Mouse (Mus musculus) hindbrain, embryonic 12.5 days (tissue): ENCODE measurements at regions not wholly inside any gene's neighbourhood (a gene's known extent, or its start where the extent isn't known, plus 50 kb on each side); places are given as distances from the start of the nearest gene placed in this dataset.

ENCODE experiments used
- ATAC-seq: fragments of 200-750 bp; cut with Nextera tagmentation; 2 replicates; pipeline ENCODE4 v1.8.0; 2017; ENCODE audit warnings: moderate TSS enrichment; ENCODE audit not compliant: low FRiP score
- H3K27ac ChIP-seq: fragments of 300-500 bp; sonication (generic); 2 replicates; pipeline ENCODE4 v1.5.1; 2016; ENCODE audit warnings: mild to moderate bottlenecking
- H3K27me3 ChIP-seq: fragments of 300-500 bp; sonication (generic); 2 replicates; pipeline ENCODE4 v1.6.1; 2016; ENCODE audit warnings: mild to moderate bottlenecking
- H3K36me3 ChIP-seq: fragments of 300-500 bp; sonication (generic); 2 replicates; pipeline ENCODE4 v1.6.1; 2016; ENCODE audit warnings: mild to moderate bottlenecking
- H3K4me1 ChIP-seq: fragments of 300-500 bp; sonication (generic); 2 replicates; pipeline ENCODE4 v1.6.1; 2016
- H3K4me2 ChIP-seq: fragments of 300-500 bp; sonication (generic); replicated peaks from 2 replicates; pipeline ENCODE4 v1.6.1; 2016; ENCODE audit warnings: mild to moderate bottlenecking
- H3K4me3 ChIP-seq: fragments of 300-500 bp; sonication (generic); 2 replicates; pipeline ENCODE4 v1.5.1; 2016; ENCODE audit warnings: mild to moderate bottlenecking
- H3K9ac ChIP-seq: fragments of 300-500 bp; sonication (generic); 2 replicates; pipeline ENCODE4 v1.6.1; 2016; ENCODE audit warnings: mild to moderate bottlenecking, moderate library complexity
- H3K9me3 ChIP-seq: fragments of 300-500 bp; sonication (generic); replicated peaks from 2 replicates; pipeline ENCODE4 v1.6.1; 2016; ENCODE audit warnings: mild to moderate bottlenecking
- WGBS: fragments of 180-500 bp; shearing (Covaris S2); methylation state at CpG from one replicate; pipeline ENCODE4 v1.1.7; 2016; 5-methylcytosine and 5-hydroxymethylcytosine counted together

GRCm38 (mm10) chr11:84627685-84628084 is 102.3 kb upstream of the Lhx1 start:
- Histone ChIP-seq H3K4me2 (no peak overlapping the region), H3K9me3 (no peaks in the 10 kb centered on the region), H3K27ac (no peak overlapping the region), H3K4me3 (no peak overlapping the region), H3K36me3 (no peaks in the 10 kb centered on the region), H3K4me1 (0 out of 2 replicates have a peak, but pooled peaks cover 13% of the 10 kb centered on the region), H3K27me3 (no peaks in the 10 kb centered on the region; the same call in 1 of the 2 replicates), H3K9ac (no peak overlapping the region)
- 80% methylated on average over 11 of the region's 11 CpGs for WGBS
- no peak for ATAC-seq

DNA sequence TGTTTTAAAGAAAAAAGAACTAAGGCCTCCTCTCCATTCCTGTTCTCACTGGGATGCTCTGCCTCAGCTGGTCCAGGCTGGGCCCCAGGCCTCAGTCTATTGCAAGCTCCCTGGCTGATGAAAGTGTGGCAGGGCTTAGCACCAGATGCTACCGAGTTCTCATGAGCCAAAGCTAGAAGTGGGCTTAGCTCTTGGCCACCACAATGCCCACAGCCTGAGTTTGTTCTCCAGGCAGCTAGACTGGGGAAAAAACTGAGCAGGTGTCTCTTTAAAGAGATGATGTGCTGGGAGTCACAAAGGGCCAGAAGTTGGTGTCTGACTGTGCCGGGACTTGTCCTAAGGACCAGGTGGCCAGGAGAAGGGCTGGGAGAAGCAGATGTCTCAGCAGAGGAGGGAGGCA is 101.9 kb upstream of the Lhx1 start:
- 63% methylated on average over 2 of the region's 2 CpGs for WGBS
- H3K4me1 ChIP-seq: 0 out of 2 replicates have a peak, but pooled peaks cover 13% of the 10 kb centered on the region

GRCm38 (mm10) chr11:84624100-84624499 is 98.8 kb upstream of the Lhx1 start:
- no peaks in the 10 kb centered on the region for H3K27me3 ChIP-seq
- H3K4me2 ChIP-seq: no peak overlapping the region
- no peak overlapping the region for H3K9ac ChIP-seq
- no peak overlapping the region for H3K27ac ChIP-seq
- H3K36me3 ChIP-seq: no peaks in the 10 kb centered on the region
- WGBS: 32% methylated on average over 5 of the region's 5 CpGs
- H3K4me3 ChIP-seq: no peak overlapping the region
- H3K4me1 ChIP-seq: 0 out of 2 replicates have a peak, but pooled peaks cover 8% of the 10 kb centered on the region
- ATAC-seq: no peak
- H3K9me3 ChIP-seq: no peaks in the 10 kb centered on the region

More for the DNA sequence above, 101.9 kb upstream of the Lhx1 start:
- H3K4me2 ChIP-seq: no peak overlapping the region
- ATAC-seq: no peak
- no peaks in the 10 kb centered on the region; the same call in 1 of the 2 replicates for H3K27me3 ChIP-seq
- no peak overlapping the region for H3K9ac ChIP-seq
- H3K4me3 ChIP-seq: no peak overlapping the region
- H3K27ac ChIP-seq: no peak overlapping the region
- H3K9me3 ChIP-seq: no peaks in the 10 kb centered on the region
- H3K36me3 ChIP-seq: no peaks in the 10 kb centered on the region

DNA sequence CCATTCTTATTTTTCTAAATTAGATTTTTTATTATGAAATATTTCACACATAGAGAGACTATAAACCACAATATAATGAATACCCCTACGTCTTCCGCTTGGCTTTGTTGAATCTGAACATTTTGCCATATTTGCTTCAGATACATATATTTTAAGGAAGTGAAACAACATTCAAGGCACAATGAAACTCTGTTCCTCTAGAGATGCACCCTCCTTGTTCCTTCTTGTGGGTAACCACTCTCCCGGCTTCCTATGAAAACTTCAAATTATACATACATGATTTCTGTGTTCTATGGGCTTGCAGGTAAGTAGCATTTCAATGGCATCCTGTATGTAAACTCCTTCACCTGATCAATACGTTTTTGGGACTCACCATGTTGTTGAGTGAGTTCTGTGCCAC is 94.4 kb upstream of the Lhx1 start:
- Histone ChIP-seq H3K27me3 (0 out of 2 replicates have a peak, but pooled peaks cover 2% of the 10 kb centered on the region), H3K4me1 (no peaks in the 10 kb centered on the region), H3K4me3 (no peak overlapping the region), H3K27ac (no peak overlapping the region), H3K36me3 (no peaks in the 10 kb centered on the region), H3K9me3 (no peaks in the 10 kb centered on the region), H3K9ac (no peak overlapping the region), H3K4me2 (no peak overlapping the region)
- no peak for ATAC-seq
- WGBS: 92% methylated on average over 4 of the region's 4 CpGs

DNA sequence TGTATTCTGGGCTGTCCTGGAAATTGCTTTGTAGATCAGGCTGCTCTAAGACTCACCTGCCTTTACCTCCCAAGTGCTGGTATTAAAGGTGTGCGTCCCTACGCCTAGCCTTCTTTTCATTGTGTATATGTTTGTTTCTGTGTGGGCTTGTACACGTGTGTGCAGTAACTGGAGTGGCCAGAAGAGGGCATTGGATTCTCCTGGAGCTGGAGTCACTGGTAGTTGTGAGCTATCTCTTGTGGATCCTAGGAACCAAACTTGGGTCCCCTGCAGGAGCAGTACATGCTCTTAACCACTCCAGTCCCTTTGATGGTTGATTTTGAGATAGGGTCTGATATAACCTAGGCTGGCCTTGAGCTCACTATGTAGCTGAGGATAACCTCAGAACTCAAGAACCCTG is 93.2 kb upstream of the Lhx1 start:
- no peaks in the 10 kb centered on the region for H3K36me3 ChIP-seq
- WGBS: 90% methylated on average over 3 of the region's 3 CpGs
- H3K9ac ChIP-seq: no peak overlapping the region
- no peak overlapping the region for H3K4me2 ChIP-seq
- H3K27me3 ChIP-seq: 0 out of 2 replicates have a peak, but pooled peaks cover 2% of the 10 kb centered on the region
- H3K4me3 ChIP-seq: no peak overlapping the region
- H3K4me1 ChIP-seq: no peaks in the 10 kb centered on the region
- ATAC-seq: no peak
- H3K9me3 ChIP-seq: no peaks in the 10 kb centered on the region
- no peak overlapping the region for H3K27ac ChIP-seq

GRCm38 (mm10) chr11:84612982-84613720 is 87.8 kb upstream of the Lhx1 start:
- no peak overlapping the region for H3K9ac ChIP-seq

DNA sequence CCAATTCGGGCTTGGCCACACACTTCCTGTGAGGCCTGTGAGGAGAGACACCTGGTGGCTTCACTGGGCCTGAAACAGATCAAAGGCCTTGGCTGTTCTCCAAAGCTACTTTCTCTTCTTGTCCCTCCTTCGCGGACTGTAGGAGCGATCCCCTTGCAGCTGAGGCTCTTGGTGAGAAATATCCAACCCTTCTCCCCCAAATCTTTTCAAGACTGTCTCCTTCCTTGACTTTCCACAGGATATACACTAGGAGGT is 86.2 kb upstream of the Lhx1 start:
- H3K27ac ChIP-seq: no peak overlapping the region
- no peak overlapping the region for H3K9ac ChIP-seq
- peaks cover 9% of the 10 kb centered on the region; the same call in 1 of the 2 replicates for H3K27me3 ChIP-seq
- ATAC-seq: no peak
- no peak overlapping the region for H3K4me3 ChIP-seq
- H3K36me3 ChIP-seq: no peaks in the 10 kb centered on the region
- no peaks in the 10 kb centered on the region for H3K4me1 ChIP-seq
- 75% methylated on average over 4 of the region's 4 CpGs for WGBS
- no peaks in the 10 kb centered on the region for H3K9me3 ChIP-seq
- H3K4me2 ChIP-seq: no peak overlapping the region

More at GRCm38 (mm10) chr11:84612982-84613720, 87.8 kb upstream of the Lhx1 start:
- H3K27me3 ChIP-seq: peaks cover 9% of the 10 kb centered on the region; the same call in 1 of the 2 replicates
- H3K9me3 ChIP-seq: no peaks in the 10 kb centered on the region
- H3K4me1 ChIP-seq: no peaks in the 10 kb centered on the region
- H3K27ac ChIP-seq: no peak overlapping the region
- H3K36me3 ChIP-seq: no peaks in the 10 kb centered on the region
- ATAC-seq: no peak
- H3K4me3 ChIP-seq: no peak overlapping the region
- 79% methylated on average over 9 of the region's 9 CpGs for WGBS
- H3K4me2 ChIP-seq: no peak overlapping the region

GRCm38 (mm10) chr11:84610774-84611624 is 85.7 kb upstream of the Lhx1 start:
- Histone ChIP-seq H3K9ac (no peak overlapping the region), H3K36me3 (no peaks in the 10 kb centered on the region), H3K9me3 (no peaks in the 10 kb centered on the region), H3K27ac (no peak overlapping the region), H3K4me3 (no peak overlapping the region), H3K4me1 (no peaks in the 10 kb centered on the region), H3K4me2 (no peak overlapping the region), H3K27me3 (peaks cover 12% of the 10 kb centered on the region; the same call in 1 of the 2 replicates)
- WGBS: 59% methylated on average over 7 of the region's 7 CpGs
- ATAC-seq: no peak

- H3K27me3 ChIP-seq: peaks cover 10% of the 10 kb centered on the region; the same call in 1 of the 2 replicates
These were observed 79.4 kb upstream of the Lhx1 start for GRCm38 (mm10) chr11:84604781-84605180.

GRCm38 (mm10) chr11:84599267-84599841 is 74.0 kb upstream of the Lhx1 start:
- ATAC-seq: peak; percentile 72
- Histone ChIP-seq H3K27me3 (peaks cover 10% of the 10 kb centered on the region; the same call in 1 of the 2 replicates), H3K4me2 (peak overlapping the region; percentile 1), H3K36me3 (no peaks in the 10 kb centered on the region), H3K4me1 (peaks cover 15% of the 10 kb centered on the region), H3K9ac (peak overlapping the region; percentile 18; the same call in 1 of the 2 replicates), H3K27ac (peak overlapping the region; percentile 64), H3K4me3 (no peak overlapping the region), H3K9me3 (no peaks in the 10 kb centered on the region)
- WGBS: 41% methylated on average over 15 of the region's 15 CpGs

More at GRCm38 (mm10) chr11:84604781-84605180, 79.4 kb upstream of the Lhx1 start:
- Histone ChIP-seq H3K36me3 (no peaks in the 10 kb centered on the region), H3K4me3 (no peak overlapping the region), H3K4me2 (0 out of 2 replicates have a peak overlapping the region, but pooled peaks have one; percentile 4), H3K27ac (0 out of 2 replicates have a peak overlapping the region, but pooled peaks have one; percentile 17), H3K9me3 (no peaks in the 10 kb centered on the region), H3K9ac (0 out of 2 replicates have a peak overlapping the region, but pooled peaks have one; percentile 10), H3K4me1 (peaks cover 14% of the 10 kb centered on the region)
- no peak for ATAC-seq
- WGBS: 9% methylated on average over 6 of the region's 6 CpGs

- Histone ChIP-seq H3K27me3 (peaks cover 10% of the 10 kb centered on the region; the same call in 1 of the 2 replicates), H3K4me3 (no peak overlapping the region), H3K36me3 (no peaks in the 10 kb centered on the region), H3K9ac (no peak overlapping the region), H3K9me3 (no peaks in the 10 kb centered on the region), H3K4me2 (no peak overlapping the region), H3K27ac (no peak overlapping the region), H3K4me1 (peaks cover 15% of the 10 kb centered on the region)
- no peak for ATAC-seq
- 85% methylated on average over 9 of the region's 9 CpGs for WGBS
These were observed 72.4 kb upstream of the Lhx1 start for GRCm38 (mm10) chr11:84597572-84598295.
